Mouse (Mus musculus) liver, postnatal 0 days (tissue): ENCODE measurements around the gene C5ar1. TPM values are rescaled to one million over a fixed set of nuclear protein-coding genes. Genes with fewer than 3 reads are reported as not detected.
"Not testable (repeated sequence)": the region's sequence is repeated elsewhere in the genome, so short reads cannot be mapped to it uniquely, and the experiment has no call there.

Experiments
- ATAC-seq: fragments of 200-750 bp; cut with Nextera tagmentation; 2 replicates; pipeline ENCODE4 v1.8.0; 2017; ENCODE audit warnings: mild to moderate bottlenecking, moderate library complexity
- DNase-seq: peaks from one replicate; pipeline ENCODE4 v3.0.0-alpha.2; 2016
- H3K27ac ChIP-seq: fragments of 300-500 bp; sonication (generic); 2 replicates; pipeline ENCODE4 v1.5.1; 2014; ENCODE audit warnings: antibody characterized with exemption, moderate library complexity, mild to moderate bottlenecking, low read depth
- H3K27me3 ChIP-seq: fragments of 300-500 bp; sonication (generic); 2 replicates; pipeline ENCODE4 v1.6.1; 2014; ENCODE audit warnings: low read length, control low read depth, mixed read lengths; ENCODE audit not compliant: insufficient read depth
- H3K36me3 ChIP-seq: fragments of 300-500 bp; sonication (generic); replicated peaks from 2 replicates; pipeline ENCODE4 v1.6.1; 2014; ENCODE audit warnings: mild to moderate bottlenecking, control low read depth, low read length, moderate library complexity, mixed read lengths; ENCODE audit not compliant: insufficient read depth
- H3K4me1 ChIP-seq: fragments of 300-500 bp; sonication (generic); 2 replicates; pipeline ENCODE4 v1.6.1; 2014; ENCODE audit warnings: antibody characterized with exemption, mild to moderate bottlenecking, control low read depth; ENCODE audit not compliant: insufficient read depth
- H3K4me2 ChIP-seq: fragments of 300-500 bp; sonication (generic); 2 replicates; pipeline ENCODE4 v1.6.1; 2014; ENCODE audit warnings: low read depth, mild to moderate bottlenecking, low read length, moderate library complexity, mixed read lengths
- H3K4me3 ChIP-seq: fragments of 300-500 bp; sonication (generic); 2 replicates; pipeline ENCODE4 v1.5.1; 2014; ENCODE audit warnings: low read depth, low read length
- H3K9ac ChIP-seq: fragments of 300-500 bp; sonication (generic); replicated peaks from 2 replicates; pipeline ENCODE4 v1.6.1; 2014; ENCODE audit warnings: mild to moderate bottlenecking, moderate library complexity
- H3K9me3 ChIP-seq: fragments of 300-500 bp; sonication (generic); 2 replicates; pipeline ENCODE4 v1.6.1; 2016; ENCODE audit warnings: mild to moderate bottlenecking, control low read depth, low read length, mixed read lengths
- CTCF ChIP-seq: sonication (generic); IDR thresholded peaks from 2 replicates; pipeline ENCODE4 v1.5.1; 2016; ENCODE audit warnings: antibody characterized with exemption, low read depth
- EP300 ChIP-seq: IDR thresholded peaks from 2 replicates; pipeline ENCODE4 v1.6.1; 2016; ENCODE audit warnings: antibody characterized with exemption, low read depth, mild to moderate bottlenecking
- WGBS: fragments of 180-500 bp; shearing (Covaris S2); extraction: QIAGEN DNeasy Blood & Tissue Kit; methylation state at CpG from one replicate; pipeline ENCODE4 v1.1.7; 2014; ENCODE audit not compliant: insufficient replicate concordance; 5-methylcytosine and 5-hydroxymethylcytosine counted together
- polyA plus RNA-seq: library from polyadenylated mRNA; unstranded; fragments of >200 nt; fragmentation: Nextera tagmentation; extraction: Ambion mirVana; gene quantifications from 2 replicates; pipeline ENCODE4 v1.2.1, GENCODE M21; 2015

C5ar1 gene
- polyA plus RNA-seq = 5.5 and 6.9 TPM in 2 replicates

GRCm38 (mm10) chr7:16259110-16259590 is at the start of gene C5ar1:
TSS of gene C5ar1 (minus strand) at chr7:16259540.
- H3K27me3 ChIP-seq = no peaks in the 10 kb centered on the region
- H3K9ac ChIP-seq = 0 out of 2 replicates have a peak within 1 kb of the TSS, but pooled peaks have one; percentile 6
- no peak for DNase-seq
- no peaks in the 10 kb centered on the region for H3K9me3 ChIP-seq
- TF ChIP-seq CTCF (no peak), EP300 (no peak)
- 64% methylated on average over 5 of the region's 5 CpGs for WGBS
- peak within 1 kb of the TSS; percentile 35 for H3K4me3 ChIP-seq
- H3K36me3 ChIP-seq = no peaks in the 10 kb centered on the region
- ATAC-seq = no peak
- H3K4me1 ChIP-seq = peaks cover 1% of the 10 kb centered on the region; the same call in 1 of the 2 replicates
- H3K27ac ChIP-seq = peak within 1 kb of the TSS; percentile 74
- H3K4me2 ChIP-seq = peak within 1 kb of the TSS; percentile 29; the same call in 1 of the 2 replicates

- H3K27me3 ChIP-seq = peaks cover 2% of the 10 kb centered on the region; the same call in 1 of the 2 replicates
- ATAC-seq (peak; percentile 1), DNase-seq (peak; percentile 51)
- peak overlapping the region; percentile 81 for H3K4me3 ChIP-seq
- WGBS = 27% methylated on average over 16 of the region's 16 CpGs
- TF ChIP-seq EP300 (no peak), CTCF (no peak)
- H3K9me3 ChIP-seq = no peaks in the 10 kb centered on the region
- H3K4me1 ChIP-seq = peaks cover 39% of the 10 kb centered on the region
- peak overlapping the region; percentile 99 for H3K27ac ChIP-seq
- peak overlapping the region; percentile 100 for H3K4me2 ChIP-seq
- no peaks in the 10 kb centered on the region for H3K36me3 ChIP-seq
- peak overlapping the region; percentile 95 for H3K9ac ChIP-seq
Measured at GRCm38 (mm10) chr7:16308555-16309317, 49.4 kb upstream of the C5ar1 start.

- WGBS = 31% methylated on average over 1 of the region's 1 CpGs
- not testable (repeated sequence) for H3K27me3 ChIP-seq, H3K36me3 ChIP-seq, DNase-seq, ATAC-seq, H3K9me3 ChIP-seq
- Histone ChIP-seq H3K4me1 (peaks cover 34% of the 10 kb centered on the region), H3K9ac (peak within 1 kb of the TSS; percentile 95), H3K4me2 (peak within 1 kb of the TSS; percentile 100), H3K27ac (peak within 1 kb of the TSS; percentile 99), H3K4me3 (peak within 1 kb of the TSS; percentile 81)
Measured at GRCm38 (mm10) chr7:16308093-16308492, 48.8 kb upstream of the C5ar1 start, which contains the start of gene Bbc3. TSS of gene Bbc3 (plus strand) at chr7:16308393.

GRCm38 (mm10) chr7:16307141-16307540 is 47.8 kb upstream of the C5ar1 start:
- peaks cover 25% of the 10 kb centered on the region for H3K4me1 ChIP-seq
- DNase-seq, H3K9ac ChIP-seq, H3K4me2 ChIP-seq, H3K4me3 ChIP-seq, ATAC-seq, H3K27ac ChIP-seq, H3K36me3 ChIP-seq, H3K27me3 ChIP-seq, H3K9me3 ChIP-seq: not testable (repeated sequence)
- WGBS = 69% methylated on average over 6 of the region's 6 CpGs

- no peak overlapping the region for H3K9ac ChIP-seq
- no peak for ATAC-seq
- peaks cover 14% of the 10 kb centered on the region for H3K27me3 ChIP-seq
- DNase-seq = peak; percentile 76
- no peaks in the 10 kb centered on the region for H3K9me3 ChIP-seq
- H3K27ac ChIP-seq = no peak overlapping the region
- 5% methylated on average over 52 of the region's 52 CpGs for WGBS
- H3K4me1 ChIP-seq = peaks cover 22% of the 10 kb centered on the region
- H3K4me2 ChIP-seq = peak overlapping the region; percentile 54
- H3K36me3 ChIP-seq = no peaks in the 10 kb centered on the region
- no peak for TF ChIP-seq EP300
- TF ChIP-seq CTCF = no peak
- peak overlapping the region; percentile 4; the same call in 1 of the 2 replicates for H3K4me3 ChIP-seq
Measured at GRCm38 (mm10) chr7:16299419-16300035, 40.2 kb upstream of the C5ar1 start.

- DNase-seq (no peak), ATAC-seq (no peak)
- Histone ChIP-seq H3K27ac (no peak overlapping the region), H3K4me3 (no peak overlapping the region), H3K27me3 (peaks cover 14% of the 10 kb centered on the region), H3K9me3 (no peaks in the 10 kb centered on the region), H3K4me1 (peaks cover 22% of the 10 kb centered on the region), H3K36me3 (no peaks in the 10 kb centered on the region), H3K9ac (no peak overlapping the region), H3K4me2 (no peak overlapping the region)
- 73% methylated on average over 5 of the region's 5 CpGs for WGBS
- TF ChIP-seq EP300 (no peak), CTCF (no peak)
Measured at GRCm38 (mm10) chr7:16298927-16299326, 39.6 kb upstream of the C5ar1 start.
